Mouse (Mus musculus) forebrain, embryonic 12.5 days (tissue): ENCODE results near the gene Khdc1c. TPM values are rescaled to one million over a fixed set of nuclear protein-coding genes. Genes with fewer than 3 reads are reported as not detected.

Experiments used
- ATAC-seq: fragments of 200-750 bp; cut with Nextera tagmentation; 2 replicates; pipeline ENCODE4 v1.8.0; 2017; ENCODE audit warnings: moderate TSS enrichment; ENCODE audit not compliant: low FRiP score
- H3K27ac ChIP-seq: fragments of 300-500 bp; sonication (generic); 2 replicates; pipeline ENCODE4 v1.5.1; 2016; ENCODE audit warnings: mild to moderate bottlenecking
- H3K27me3 ChIP-seq: fragments of 300-500 bp; sonication (generic); 2 replicates; pipeline ENCODE4 v1.6.1; 2016; ENCODE audit warnings: mild to moderate bottlenecking
- H3K36me3 ChIP-seq: fragments of 300-500 bp; sonication (generic); replicated peaks from 2 replicates; pipeline ENCODE4 v1.6.1; 2016; ENCODE audit warnings: mild to moderate bottlenecking
- H3K4me1 ChIP-seq: fragments of 300-500 bp; sonication (generic); 2 replicates; pipeline ENCODE4 v1.6.1; 2016
- H3K4me2 ChIP-seq: fragments of 300-500 bp; sonication (generic); 2 replicates; pipeline ENCODE4 v1.6.1; 2016; ENCODE audit warnings: mild to moderate bottlenecking, moderate library complexity
- H3K4me3 ChIP-seq: fragments of 300-500 bp; sonication (generic); replicated peaks from 2 replicates; pipeline ENCODE4 v1.5.1; 2016; ENCODE audit warnings: mild to moderate bottlenecking
- H3K9ac ChIP-seq: fragments of 300-500 bp; sonication (generic); 2 replicates; pipeline ENCODE4 v1.6.1; 2016; ENCODE audit warnings: mild to moderate bottlenecking
- H3K9me3 ChIP-seq: fragments of 300-500 bp; sonication (generic); 2 replicates; pipeline ENCODE4 v1.6.1; 2016
- WGBS: fragments of 180-500 bp; shearing (Covaris S2); methylation state at CpG from one replicate; pipeline ENCODE4 v1.1.7; 2016; 5-methylcytosine and 5-hydroxymethylcytosine counted together
- polyA plus RNA-seq: library from polyadenylated mRNA; unstranded; fragments of >200 nt; fragmentation: Nextera tagmentation; extraction: Ambion mirVana; gene quantifications from 2 replicates; pipeline ENCODE4 v1.2.1, GENCODE M21; 2016

Khdc1c gene
- polyA plus RNA-seq, 1 experiment from 2014 or later = not detected

DNA sequence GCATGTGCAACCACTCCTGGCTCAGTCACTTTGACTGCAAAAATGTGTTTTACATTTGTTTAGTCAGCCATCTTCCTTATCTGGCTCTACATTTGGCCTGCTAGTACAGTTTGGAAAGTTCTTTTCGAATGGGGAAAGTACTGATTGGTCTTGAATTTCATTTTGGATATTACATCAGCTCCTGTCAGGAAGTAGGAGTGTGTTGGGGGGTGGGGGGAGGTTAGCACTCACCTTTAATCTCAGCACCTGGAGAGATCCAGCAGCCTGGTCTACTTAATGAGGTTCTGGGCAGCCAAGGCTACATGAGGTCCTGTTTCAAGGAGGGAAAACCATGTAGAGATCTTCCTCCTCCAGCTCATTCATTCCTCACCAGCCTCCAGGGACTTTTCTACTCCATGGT lies 15.1 kb downstream of the Khdc1c start, which contains the start of gene Khdc1b:
Gene Khdc1b, plus strand, starts transcription at position 301 of the 400 bp plus-strand sequence.
- 85% methylated on average over 1 of the region's 1 CpGs for WGBS
- no peak within 1 kb of the TSS for H3K4me2 ChIP-seq

DNA sequence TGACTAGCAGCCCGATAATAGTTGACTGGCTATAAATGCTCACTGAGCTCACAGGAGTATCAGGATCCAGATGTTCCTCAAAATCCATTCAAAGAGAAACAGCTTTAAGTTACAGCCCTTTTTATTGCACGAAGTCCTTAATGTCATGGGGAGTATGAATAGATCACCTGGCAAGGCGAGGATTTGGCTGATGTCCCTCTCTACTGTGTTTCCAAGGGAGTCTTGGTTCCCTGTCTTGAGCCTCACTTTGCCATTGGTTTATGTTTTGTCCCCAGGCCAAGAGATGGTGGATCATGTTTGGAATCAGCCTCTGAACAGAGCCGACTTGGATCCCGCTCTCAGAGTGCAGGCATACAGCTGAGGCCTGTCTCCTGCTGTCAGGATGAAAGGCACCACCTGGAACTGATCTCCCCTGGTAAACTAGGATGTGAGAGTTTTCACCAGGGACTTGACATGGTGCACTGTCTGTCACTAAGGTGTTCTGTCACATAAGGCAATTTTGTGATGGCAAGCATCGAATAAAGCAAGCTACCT lies 23.1 kb downstream of the Khdc1c start:
- ATAC-seq = no peak

More for the DNA sequence above, 15.1 kb downstream of the Khdc1c start, which contains the start of gene Khdc1b:
- no peak within 1 kb of the TSS for H3K9ac ChIP-seq
- H3K9me3 ChIP-seq = no peaks in the 10 kb centered on the region
- no peak for ATAC-seq
- no peak within 1 kb of the TSS for H3K27ac ChIP-seq
- H3K27me3 ChIP-seq = no peaks in the 10 kb centered on the region
- H3K36me3 ChIP-seq = no peaks in the 10 kb centered on the region
- no peak within 1 kb of the TSS for H3K4me3 ChIP-seq
- no peaks in the 10 kb centered on the region for H3K4me1 ChIP-seq

DNA sequence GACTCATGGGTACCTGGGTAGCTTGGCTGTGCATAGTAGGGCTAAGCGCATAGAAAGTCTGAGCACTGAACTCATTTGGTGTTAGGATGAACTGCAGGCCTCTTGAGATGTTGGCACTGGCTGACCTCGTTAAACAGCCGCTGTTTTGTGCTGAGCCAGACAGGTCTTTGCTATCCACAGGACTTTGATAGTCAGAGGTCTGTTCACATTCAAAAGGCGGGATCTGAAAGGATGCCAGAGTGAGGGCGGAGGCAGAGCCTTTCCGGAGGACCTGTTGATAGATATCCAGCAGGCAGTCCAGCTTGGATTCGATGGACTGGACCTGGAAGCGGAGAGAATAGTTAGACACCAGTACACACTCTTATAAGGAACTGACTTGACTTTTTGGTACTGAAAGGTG lies 34.7 kb downstream of the Khdc1c start:
- H3K4me3 ChIP-seq = no peak overlapping the region
- no peak overlapping the region for H3K4me2 ChIP-seq
- no peaks in the 10 kb centered on the region for H3K4me1 ChIP-seq
- H3K27ac ChIP-seq = no peak overlapping the region
- H3K27me3 ChIP-seq = no peaks in the 10 kb centered on the region
- no peak for ATAC-seq
- H3K9ac ChIP-seq = no peak overlapping the region
- H3K36me3 ChIP-seq = no peaks in the 10 kb centered on the region
- 71% methylated on average over 8 of the region's 8 CpGs for WGBS
- H3K9me3 ChIP-seq = no peaks in the 10 kb centered on the region

More for the DNA sequence above, 23.1 kb downstream of the Khdc1c start:
- Histone ChIP-seq H3K9ac (no peak overlapping the region), H3K27ac (no peak overlapping the region), H3K4me2 (no peak overlapping the region), H3K27me3 (no peaks in the 10 kb centered on the region), H3K4me3 (no peak overlapping the region), H3K4me1 (no peaks in the 10 kb centered on the region), H3K9me3 (no peaks in the 10 kb centered on the region), H3K36me3 (no peaks in the 10 kb centered on the region)
- WGBS = 87% methylated on average over 6 of the region's 6 CpGs

DNA sequence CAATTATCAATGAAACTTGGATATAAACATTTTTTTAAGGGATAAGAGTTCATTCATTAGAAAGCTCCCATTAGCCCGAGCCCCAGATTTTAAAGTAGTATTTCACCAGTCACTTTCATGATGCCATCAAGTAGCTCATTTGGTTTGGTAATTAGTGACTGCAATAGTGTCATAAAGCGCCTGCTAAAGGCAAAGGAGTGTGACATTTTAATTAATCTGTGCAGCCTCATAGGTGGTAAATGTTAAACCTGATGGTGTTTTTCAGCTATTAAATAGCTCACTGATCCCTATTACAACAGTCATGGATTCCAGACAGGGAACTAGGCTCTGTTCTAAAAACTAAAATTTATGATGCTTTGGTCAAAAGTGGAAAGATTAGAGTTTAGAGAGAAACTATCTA lies 39.1 kb downstream of the Khdc1c start:
- 24% methylated on average over 2 of the region's 2 CpGs for WGBS
- ATAC-seq = no peak
- Histone ChIP-seq H3K4me2 (no peak overlapping the region), H3K4me3 (no peak overlapping the region), H3K4me1 (peaks cover 4% of the 10 kb centered on the region; the same call in 1 of the 2 replicates), H3K27ac (no peak overlapping the region), H3K36me3 (no peaks in the 10 kb centered on the region), H3K9me3 (no peaks in the 10 kb centered on the region), H3K9ac (no peak overlapping the region), H3K27me3 (no peaks in the 10 kb centered on the region)

DNA sequence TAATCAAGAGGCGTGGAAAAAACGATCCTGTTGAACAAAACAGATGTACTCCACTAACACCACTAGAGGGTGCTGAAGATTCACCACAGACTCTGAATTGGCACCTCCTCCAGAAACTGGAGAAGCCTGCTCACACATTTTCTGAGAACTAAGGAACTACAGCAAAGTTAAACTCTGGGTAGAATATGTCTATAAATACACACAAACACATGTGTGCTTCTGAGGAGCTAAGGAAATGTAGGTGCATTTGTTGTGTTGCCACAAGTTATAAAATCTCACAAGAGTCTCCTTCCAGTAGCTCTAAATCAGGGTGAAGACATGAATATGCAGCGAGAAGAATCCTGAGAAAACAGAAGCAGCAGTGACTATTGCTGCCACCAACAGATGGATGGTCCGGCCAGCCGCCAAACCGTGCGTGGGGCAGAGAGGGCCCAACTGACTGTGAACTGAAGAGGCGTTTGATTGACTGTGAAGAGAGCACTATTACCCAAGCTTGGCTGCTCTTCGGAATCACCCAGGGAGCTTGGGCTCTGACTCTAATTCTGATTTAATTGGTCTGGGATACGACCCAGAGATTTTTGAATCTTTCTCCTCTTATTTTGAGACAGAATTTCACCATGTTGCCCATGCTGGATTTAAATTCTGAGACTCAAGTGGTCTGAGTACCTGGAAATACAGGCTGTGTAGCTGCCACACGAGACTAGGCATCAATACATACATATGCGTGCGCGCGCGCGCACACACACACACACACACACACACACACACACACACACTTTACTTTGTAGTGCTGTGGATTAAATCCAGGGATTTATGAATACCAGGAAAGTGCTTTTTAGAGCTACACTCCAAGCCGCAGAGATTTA lies 43.4 kb downstream of the Khdc1c start:
- WGBS = 60% methylated on average over 18 of the region's 18 CpGs
- H3K36me3 ChIP-seq = no peaks in the 10 kb centered on the region
- H3K4me1 ChIP-seq = peaks cover 4% of the 10 kb centered on the region; the same call in 1 of the 2 replicates
- no peak overlapping the region for H3K9ac ChIP-seq
- H3K27me3 ChIP-seq = no peaks in the 10 kb centered on the region
- no peak overlapping the region for H3K27ac ChIP-seq
- no peaks in the 10 kb centered on the region for H3K9me3 ChIP-seq
- no peak overlapping the region for H3K4me3 ChIP-seq
- peak; percentile 68 for ATAC-seq
- no peak overlapping the region for H3K4me2 ChIP-seq

DNA sequence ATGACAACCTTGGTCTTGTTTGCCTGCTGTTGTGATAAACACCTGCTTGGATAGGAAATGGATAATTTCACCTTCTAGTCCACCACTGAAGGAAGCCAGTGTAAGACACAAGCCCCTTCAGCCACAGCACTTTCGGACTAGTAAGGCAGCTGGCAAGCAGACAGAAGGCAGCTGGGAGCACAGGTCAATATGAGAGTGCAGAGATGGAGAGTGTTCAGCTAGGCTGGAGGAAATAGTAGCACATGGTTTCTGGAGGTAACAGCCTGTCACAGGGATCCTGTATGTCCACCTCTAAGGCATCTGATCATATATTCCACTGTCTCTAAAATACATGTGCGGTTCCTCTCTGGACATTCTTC lies 44.0 kb downstream of the Khdc1c start:
- WGBS = 90% methylated on average over 2 of the region's 2 CpGs
- no peaks in the 10 kb centered on the region for H3K36me3 ChIP-seq
- no peak overlapping the region for H3K27ac ChIP-seq
- no peaks in the 10 kb centered on the region for H3K27me3 ChIP-seq
- H3K4me1 ChIP-seq = peaks cover 4% of the 10 kb centered on the region; the same call in 1 of the 2 replicates
- no peak overlapping the region for H3K4me2 ChIP-seq
- H3K4me3 ChIP-seq = no peak overlapping the region
- no peak overlapping the region for H3K9ac ChIP-seq
- no peak for ATAC-seq
- H3K9me3 ChIP-seq = no peaks in the 10 kb centered on the region

DNA sequence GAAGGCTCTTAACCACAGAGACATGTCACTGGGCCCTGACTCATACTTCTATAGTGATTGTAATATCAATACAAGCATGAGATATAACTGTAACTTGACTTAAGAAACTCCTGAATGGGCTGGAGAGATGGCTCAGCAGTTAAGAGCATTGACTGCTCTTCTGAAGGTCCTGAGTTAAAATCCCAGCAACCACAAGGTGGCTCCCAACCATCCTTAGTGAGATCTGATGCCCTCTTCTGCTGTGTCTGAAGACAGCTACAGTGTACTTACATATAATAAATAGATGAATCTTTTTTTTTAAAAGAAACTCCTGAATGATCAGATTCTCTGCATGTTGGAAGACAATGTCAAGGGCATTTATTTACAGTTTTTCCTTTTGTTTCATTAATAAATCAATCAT lies 51.2 kb downstream of the Khdc1c start:
- no peak overlapping the region for H3K9ac ChIP-seq
- no peaks in the 10 kb centered on the region for H3K9me3 ChIP-seq
- no peak for ATAC-seq
- H3K27ac ChIP-seq = no peak overlapping the region
- no peak overlapping the region for H3K4me3 ChIP-seq
- H3K36me3 ChIP-seq = no peaks in the 10 kb centered on the region
- H3K4me2 ChIP-seq = no peak overlapping the region
- no peaks in the 10 kb centered on the region for H3K4me1 ChIP-seq
- no peaks in the 10 kb centered on the region for H3K27me3 ChIP-seq

Other genes with a start within 250 kb of the Khdc1c start
- 12.7 and 13.6 TPM in 2 replicates for gene Tmem14a, start 149.8 kb upstream of the Khdc1c start, polyA plus RNA-seq
- gene Gsta3, start 127.7 kb upstream of the Khdc1c start, polyA plus RNA-seq = 0.23 and 0.26 TPM in 2 replicates
- not detected in 2 replicates for gene Khdc1a, start 18.7 kb upstream of the Khdc1c start, polyA plus RNA-seq
- 0.09 TPM in 1 of 2 replicates, not detected in the other for gene Khdc1b, start 15.2 kb downstream of the Khdc1c start, polyA plus RNA-seq